Mouse (Mus musculus): ENCODE data around the gene Tent4a.

DNA sequence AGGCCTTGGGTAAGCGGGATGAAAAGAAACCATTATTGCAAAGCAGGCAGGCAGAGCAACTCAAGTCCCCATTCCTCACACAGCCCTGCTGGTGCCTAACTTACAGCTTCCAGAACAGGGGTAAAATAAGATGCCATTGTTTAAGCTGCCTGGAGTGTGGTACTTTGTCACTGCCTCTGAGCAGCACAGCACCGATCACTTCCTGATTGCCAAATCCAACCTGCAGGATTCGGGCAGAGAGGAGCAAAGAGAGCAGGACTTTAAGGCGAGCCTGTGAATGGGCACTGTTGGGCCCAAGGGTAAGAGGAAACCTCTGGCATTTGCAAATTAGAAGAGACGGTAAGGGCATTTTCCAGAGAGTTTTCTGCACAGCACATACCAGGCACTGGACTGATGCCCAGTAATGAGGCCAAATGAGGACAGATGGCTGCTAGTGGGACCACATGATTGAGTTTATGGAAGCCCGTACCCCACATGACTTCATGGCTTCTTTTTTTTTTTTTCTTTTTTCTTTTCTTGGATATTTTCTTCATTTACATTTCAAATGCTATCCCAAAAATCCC is 23.8 kb upstream of the Tent4a start:
- TF ChIP-seq CTCF (IDR thresholded peaks at IDR 0.05; ENCODE audit: control insufficient read depth, insufficient read depth, insufficient replicate concordance, low read depth, low read length), result no peak
- TF ChIP-seq POLR2A (IDR thresholded peaks at IDR 0.05; ENCODE audit: control insufficient read depth, low read depth, low read length), result no peak

Data from testis, adult 2 months (tissue).